Mouse (Mus musculus): ENCODE measurements at regions not wholly inside any gene's neighbourhood (a gene's known extent, or its start where the extent isn't known, plus 50 kb on each side); places are given as distances from the start of the nearest gene placed in this dataset.
A peak's percentile ranks its signal among the peaks of the same experiment; 100 is the strongest.
"Not testable (repeated sequence)": the region's sequence is repeated elsewhere in the genome, so short reads cannot be mapped to it uniquely, and the experiment has no call there.

- DNase-seq (ENCODE audit: low spot score in 2 of 2), result peak in 1 of 2 experiments; percentile 16
Observed at GRCm38 (mm10) chr5:132969376-132969775, 426.2 kb upstream of the Auts2 start.

DNA sequence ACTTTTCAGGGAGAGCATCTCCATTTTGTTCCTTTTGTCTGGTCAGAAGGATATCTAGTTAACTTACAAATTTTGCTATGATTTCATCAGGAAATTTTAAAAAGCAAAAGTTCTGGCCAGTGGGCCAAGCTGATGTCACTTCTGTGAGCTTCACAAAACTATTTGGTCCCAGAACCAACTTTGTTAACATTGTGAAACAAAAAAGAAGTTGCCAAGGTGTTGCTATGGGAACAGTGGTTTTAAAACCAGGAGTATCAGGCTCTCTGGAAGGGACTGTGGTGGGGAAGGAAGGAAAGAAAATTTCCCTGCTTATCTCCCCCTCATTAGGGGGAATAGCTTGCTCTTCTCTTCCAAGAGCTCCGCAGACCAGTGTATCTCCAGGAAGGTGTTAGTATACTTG lies 416.8 kb upstream of the Auts2 start:
- DNase-seq (ENCODE audit: low spot score in 2 of 2), result no peak

DNA sequence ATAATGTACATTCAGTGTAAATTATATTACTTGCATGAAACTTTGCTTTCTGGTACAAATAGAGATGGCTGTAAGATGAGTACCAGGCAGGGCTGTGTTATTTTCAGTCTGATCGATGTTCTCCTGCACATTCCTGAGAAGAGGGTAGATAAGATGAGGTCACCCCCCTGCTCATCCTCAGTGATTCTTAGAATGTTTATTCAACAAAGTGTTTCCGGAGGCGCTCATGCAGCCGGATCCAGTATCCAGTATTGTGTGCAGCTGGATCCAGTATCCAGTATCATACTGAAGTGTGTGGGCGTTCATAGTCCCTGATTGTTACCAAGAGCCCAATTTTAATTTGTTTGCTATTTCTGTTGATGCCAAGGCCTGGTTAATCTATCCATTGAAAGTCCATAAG lies 413.0 kb upstream of the Auts2 start:
- DNase-seq (ENCODE audit: low spot score in 2 of 2), result no peak

GRCm38 (mm10) chr5:132955051-132955450 lies 411.9 kb upstream of the Auts2 start:
- no peak for DNase-seq (ENCODE audit: low spot score in 2 of 2)

GRCm38 (mm10) chr5:132933439-132933980 lies 390.4 kb upstream of the Auts2 start:
- no peak for DNase-seq (ENCODE audit: low spot score in 2 of 2)

DNA sequence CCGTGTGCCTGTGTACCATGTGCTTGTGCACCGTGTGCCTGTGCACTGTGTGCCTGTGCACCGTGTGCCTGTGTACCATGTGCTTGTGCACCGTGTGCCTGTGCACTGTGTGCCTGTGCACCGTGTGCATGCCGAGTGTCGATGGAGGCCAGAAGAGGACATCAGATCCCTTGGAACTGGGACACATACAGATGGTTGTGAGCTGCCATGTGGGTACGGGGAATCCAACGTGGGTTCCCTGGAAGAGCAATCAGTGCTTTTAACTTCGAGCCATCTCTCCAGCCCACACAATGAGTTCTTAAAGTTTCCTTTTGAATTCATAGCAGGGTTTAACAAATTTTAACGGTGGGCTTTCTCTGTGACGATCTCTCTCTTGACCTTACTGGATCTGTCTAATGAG lies 386.8 kb upstream of the Auts2 start:
- not testable (repeated sequence) for DNase-seq (ENCODE audit: low spot score in 2 of 2)

DNA sequence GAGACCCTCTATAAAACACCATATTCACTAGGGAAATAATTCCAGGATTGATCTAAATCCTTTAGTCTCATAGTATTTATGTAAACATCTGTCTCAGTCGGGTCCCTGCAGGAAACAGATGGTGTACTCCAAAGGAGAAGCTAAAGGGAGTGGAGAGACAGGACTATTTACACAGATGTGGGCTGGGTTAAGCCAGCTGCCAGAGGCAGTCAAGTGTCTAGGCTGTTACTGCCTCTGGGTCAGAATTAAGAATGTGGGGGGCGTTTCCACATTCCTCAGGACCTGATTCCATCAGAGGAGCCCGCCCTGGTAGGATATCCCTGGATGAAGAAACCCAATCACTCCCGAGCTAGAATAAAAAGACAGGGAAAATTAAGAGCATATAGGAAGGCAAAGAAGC lies 380.2 kb upstream of the Auts2 start:
- no peak for DNase-seq (ENCODE audit: low spot score in 2 of 2)

GRCm38 (mm10) chr5:132909056-132909455 lies 365.9 kb upstream of the Auts2 start:
- DNase-seq (ENCODE audit: low spot score in 2 of 2), result no peak

DNA sequence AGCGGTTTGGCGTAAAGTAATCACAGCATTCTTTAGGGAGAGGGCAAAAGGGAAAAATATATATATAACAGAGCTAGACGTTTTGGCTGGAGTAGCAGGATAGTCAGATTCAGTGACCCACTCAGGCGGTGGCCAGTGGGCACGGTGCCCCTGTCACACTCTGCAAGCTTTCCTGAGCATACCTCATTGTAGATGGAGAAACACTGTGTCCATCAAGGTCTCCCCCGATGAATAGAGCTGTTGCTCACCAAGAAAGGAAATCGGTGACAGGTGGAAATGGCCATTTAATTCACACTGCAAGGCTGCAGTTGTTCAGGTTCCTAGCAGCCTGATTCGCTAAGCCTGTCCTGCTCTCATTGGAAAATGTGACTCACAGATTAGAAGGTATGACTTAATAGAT lies 365.1 kb upstream of the Auts2 start:
- peak in 1 of 2 experiments; percentile 10 for DNase-seq (ENCODE audit: low spot score in 2 of 2)

- DNase-seq (ENCODE audit: low spot score in 2 of 2), result peak; percentile 35 to 70
Observed at GRCm38 (mm10) chr5:132892591-132892990, 349.4 kb upstream of the Auts2 start.

DNA sequence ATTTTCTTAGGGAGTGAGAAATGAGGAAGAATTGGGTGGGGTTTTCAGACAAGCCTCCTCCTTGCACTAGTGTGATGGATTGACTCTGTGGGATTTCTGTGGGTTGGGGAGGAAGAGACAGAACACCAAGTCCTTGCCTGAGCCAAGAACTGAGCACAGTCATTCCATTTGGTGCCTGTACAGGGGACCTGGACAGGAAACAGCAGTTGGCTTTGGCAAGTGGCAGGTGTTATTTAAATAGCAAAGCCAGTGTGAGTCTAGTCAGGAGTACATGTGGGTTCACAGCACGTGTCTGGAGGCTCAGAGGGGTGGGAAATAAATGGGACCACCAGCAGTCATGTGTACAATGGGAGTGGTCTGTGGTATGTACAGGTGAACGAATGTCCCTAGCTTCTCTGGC lies 341.0 kb upstream of the Auts2 start:
- no peak for DNase-seq (ENCODE audit: low spot score in 2 of 2)

DNA sequence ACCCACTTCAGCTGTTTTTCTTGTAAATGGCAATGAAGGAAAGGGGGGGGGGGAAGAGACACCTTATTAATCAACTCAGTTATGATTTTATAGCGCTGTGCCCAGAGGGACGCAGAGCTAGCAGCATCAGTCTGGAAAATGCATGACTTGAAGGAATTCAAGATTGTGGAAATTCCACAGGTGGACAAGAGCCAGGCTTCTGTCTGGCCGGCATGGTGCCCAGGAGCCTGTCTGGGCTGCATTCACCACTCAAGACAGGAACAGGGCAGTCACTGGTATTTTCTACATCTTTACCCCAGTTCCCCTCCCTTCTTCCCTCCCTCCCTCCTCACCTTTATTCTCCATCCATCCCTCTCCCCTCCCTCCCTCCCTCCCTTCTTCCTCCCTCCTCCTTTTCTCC lies 339.1 kb upstream of the Auts2 start:
- DNase-seq (ENCODE audit: low spot score in 2 of 2), result peak in 1 of 2 experiments; percentile 8

DNA sequence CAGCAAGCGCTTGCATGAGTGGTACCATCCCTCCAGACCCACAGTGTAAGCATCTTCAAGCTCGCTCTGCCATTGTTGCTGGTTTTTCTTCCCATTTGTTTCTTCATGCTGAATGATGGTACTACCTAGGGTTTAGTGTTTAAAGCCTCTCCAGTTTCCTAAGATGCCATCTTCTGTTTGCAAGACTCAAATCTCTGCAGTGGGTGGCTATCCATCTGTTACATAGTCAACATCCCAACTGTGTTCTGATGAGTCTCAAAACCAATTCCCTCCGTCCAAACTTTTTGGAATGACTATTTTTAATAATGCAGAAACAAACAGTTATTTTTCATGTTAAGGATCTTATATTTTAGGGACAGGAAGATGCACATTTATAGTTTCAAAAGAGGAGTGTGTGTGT lies 338.0 kb upstream of the Auts2 start:
- no peak for DNase-seq (ENCODE audit: low spot score in 2 of 2)

GRCm38 (mm10) chr5:132876336-132876840 lies 333.2 kb upstream of the Auts2 start:
- no peak for DNase-seq (ENCODE audit: low spot score in 2 of 2)

GRCm38 (mm10) chr5:132858846-132859510 lies 315.8 kb upstream of the Auts2 start:
- no peak for DNase-seq (ENCODE audit: low spot score in 2 of 2)

- DNase-seq (ENCODE audit: low spot score in 2 of 2), result no peak
Observed at GRCm38 (mm10) chr5:132855619-132856510, 312.7 kb upstream of the Auts2 start.

DNA sequence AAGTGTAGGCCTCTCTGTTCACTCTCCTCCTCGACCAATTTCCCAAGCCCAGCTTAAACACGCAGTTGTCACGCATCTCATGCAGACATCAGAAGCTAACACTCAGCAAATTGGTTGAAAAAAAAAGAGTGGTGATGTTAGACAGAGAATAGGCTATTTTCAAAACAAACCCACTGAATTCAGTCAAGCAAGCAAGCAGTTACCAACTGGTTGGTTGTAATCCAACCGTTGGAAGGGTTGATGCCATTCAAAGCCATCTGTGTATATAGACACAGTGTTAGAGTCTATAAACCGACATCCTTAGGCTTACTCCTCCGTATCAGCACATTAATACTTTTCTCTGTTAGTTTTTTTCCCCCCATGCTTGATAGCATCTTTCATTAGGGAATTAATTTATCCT lies 307.6 kb upstream of the Auts2 start:
- DNase-seq (ENCODE audit: low spot score in 2 of 2), result no peak

DNA sequence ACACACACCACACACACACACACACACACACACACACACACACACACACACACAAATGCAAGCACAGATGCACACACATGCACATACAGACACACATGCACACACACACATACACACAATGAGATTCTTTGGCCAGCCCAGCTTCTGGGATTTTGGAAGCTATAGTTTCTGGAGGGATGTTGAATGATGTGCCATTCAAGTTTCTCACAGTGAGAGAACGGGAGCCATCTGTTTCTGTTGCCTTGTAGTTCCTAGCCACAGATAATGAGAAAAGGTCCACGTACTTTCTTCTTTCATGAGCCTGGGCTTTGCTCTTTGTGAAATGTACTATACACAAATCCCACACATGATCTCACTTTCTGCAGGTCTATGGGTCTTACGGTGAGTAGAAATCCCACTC lies 304.9 kb upstream of the Auts2 start:
- DNase-seq (ENCODE audit: low spot score in 2 of 2), result no peak

DNA sequence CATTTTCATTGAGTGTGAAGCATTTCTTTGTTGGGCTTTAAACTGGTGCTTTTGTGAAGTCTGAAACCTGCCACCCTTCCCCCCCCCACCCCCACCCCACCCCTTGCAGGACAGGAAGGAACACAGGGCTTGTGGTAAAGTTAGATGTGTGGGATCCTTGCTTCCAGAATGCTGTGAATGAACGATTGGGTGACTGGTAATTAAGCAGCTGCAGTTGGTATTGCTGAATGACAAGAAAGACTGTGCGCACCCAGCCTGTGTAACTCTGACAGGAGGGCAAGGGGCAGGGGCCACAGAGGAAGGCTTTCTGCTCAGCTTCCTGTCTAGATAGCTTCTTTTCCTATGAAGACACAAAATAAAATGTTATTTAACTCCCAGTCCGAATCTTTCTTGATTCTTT lies 300.1 kb upstream of the Auts2 start:
- DNase-seq (ENCODE audit: low spot score in 2 of 2), result no peak

DNA sequence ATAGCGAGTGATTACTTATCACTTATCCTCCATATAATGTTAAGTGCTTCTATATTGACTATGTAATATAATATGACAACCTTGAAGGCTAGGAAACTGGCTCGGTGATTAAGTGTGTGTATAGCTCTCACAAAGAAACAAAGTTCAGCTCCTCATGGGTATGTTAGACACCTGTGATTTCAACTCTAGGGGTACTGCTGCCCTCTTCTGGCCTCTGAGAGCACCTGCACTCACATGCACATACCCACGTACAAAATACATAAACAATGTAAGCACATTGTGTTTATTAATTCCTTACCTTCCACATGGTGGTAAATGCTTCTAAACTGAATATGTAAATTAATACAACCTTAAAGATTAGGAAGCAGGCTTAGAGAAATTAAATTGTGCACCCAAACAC lies 298.6 kb upstream of the Auts2 start:
- no peak for DNase-seq (ENCODE audit: low spot score in 2 of 2)

- no peak for DNase-seq (ENCODE audit: low spot score in 2 of 2)
Observed at GRCm38 (mm10) chr5:132837420-132837819, 294.3 kb upstream of the Auts2 start.

GRCm38 (mm10) chr5:132828993-132829392 lies 285.8 kb upstream of the Auts2 start:
- DNase-seq (ENCODE audit: low spot score in 2 of 2), result no peak
